Mouse (Mus musculus) cerebellum, adult 2 months (tissue): Measurements from ENCODE around the gene Iqcf3. TPM values are rescaled to one million over a fixed set of nuclear protein-coding genes. Genes with fewer than 3 reads are reported as not detected.

ENCODE experiments used
- DNase-seq, 2 experiments: peaks; one replicate each; pipeline ENCODE4 v3.0.0; 2021
- H3K27ac ChIP-seq: fragments of 200-500 bp; 2 replicates; pipeline ENCODE4 v1.5.1; 2012; ENCODE audit warnings: low read length, control low read depth, inconsistent platforms; ENCODE audit not compliant: insufficient read depth
- H3K27me3 ChIP-seq: fragments of 200-500 bp; 2 replicates; pipeline ENCODE4 v1.6.1; 2012; ENCODE audit warnings: inconsistent platforms, mild to moderate bottlenecking, low read length, moderate library complexity; ENCODE audit not compliant: control insufficient read depth, insufficient read depth
- H3K4me1 ChIP-seq: fragments of 200-500 bp; 2 replicates; pipeline ENCODE4 v1.6.1; 2011; ENCODE audit warnings: low read length; ENCODE audit not compliant: control insufficient read depth, insufficient read depth
- H3K4me3 ChIP-seq: fragments of 200-500 bp; replicated peaks from 2 replicates; pipeline ENCODE3; 2011; ENCODE audit warnings: mild to moderate bottlenecking, low read depth, low read length, control low read depth; ENCODE audit not compliant: insufficient read depth
- CTCF ChIP-seq: fragments of 200-500 bp; IDR thresholded peaks from 2 replicates; pipeline ENCODE4 v1.5.1; 2011; ENCODE audit warnings: low read depth, mild to moderate bottlenecking, control low read depth, low read length, moderate library complexity, borderline replicate concordance; ENCODE audit not compliant: insufficient read depth
- POLR2A ChIP-seq: fragments of 200-500 bp; IDR thresholded peaks from 2 replicates; pipeline ENCODE4 v1.6.1; 2011; ENCODE audit warnings: low read length, control low read depth, borderline replicate concordance; ENCODE audit not compliant: insufficient read depth
- WGBS: fragments of 180-500 bp; shearing (Covaris S2); methylation state at CpG from one replicate; pipeline ENCODE4 v1.1.7; 2018; 5-methylcytosine and 5-hydroxymethylcytosine counted together
- polyA plus RNA-seq: library from polyadenylated mRNA; depleted of rRNA; stranded (reverse); fragments of >200 nt; gene quantifications from 2 replicates; pipeline ENCODE4 v1.2.3, GENCODE M21; 2012

Iqcf3 gene
- polyA plus RNA-seq, 1 experiment = not detected

DNA sequence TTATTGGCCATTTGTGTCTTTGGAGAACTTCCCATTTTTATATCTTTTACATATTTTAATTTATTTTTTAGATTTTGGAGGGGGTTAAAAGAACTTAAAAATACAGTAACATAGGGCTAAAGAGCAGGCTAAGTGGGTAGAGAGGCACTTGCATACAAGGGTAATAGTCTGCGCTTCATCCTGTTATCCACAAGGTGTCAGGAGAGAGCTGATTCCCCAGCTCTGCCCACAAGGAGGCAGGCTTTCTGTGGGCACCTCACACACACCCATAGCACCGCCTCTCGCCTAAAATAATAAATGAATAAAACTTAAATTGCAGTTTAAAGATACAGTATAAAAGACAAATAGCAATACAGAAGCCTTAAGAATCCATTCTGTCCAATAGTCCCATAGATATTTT, 29.6 kb downstream of the Iqcf3 start:
- Histone ChIP-seq H3K4me1 (no peaks in the 10 kb centered on the region), H3K27me3 (no peaks in the 10 kb centered on the region), H3K27ac (no peak overlapping the region), H3K4me3 (no peak overlapping the region)
- peak; percentile 73 for TF ChIP-seq CTCF
- TF ChIP-seq POLR2A = no peak
- WGBS = 16% methylated on average over 3 of the region's 3 CpGs
- no peak for DNase-seq

DNA sequence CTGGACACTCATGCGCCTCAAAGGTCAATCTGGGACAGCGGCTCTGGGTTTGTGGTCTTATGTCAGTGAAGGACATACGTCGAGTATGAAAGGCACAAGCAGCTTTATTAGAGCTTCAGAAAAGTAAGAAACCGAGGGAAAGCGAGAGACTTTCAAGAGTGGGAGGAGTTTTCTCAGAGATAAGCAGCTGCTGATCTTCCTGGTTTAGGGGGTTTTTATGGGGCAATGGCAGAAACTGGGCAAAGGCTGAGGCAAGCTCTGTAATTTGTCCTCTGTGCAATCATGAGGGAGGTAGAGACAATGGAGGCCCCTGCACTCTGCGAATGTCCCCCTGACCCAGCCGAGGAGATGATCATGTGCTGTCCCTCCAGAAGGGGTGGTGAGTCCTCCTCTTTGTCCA, 41.5 kb downstream of the Iqcf3 start:
- H3K4me1 ChIP-seq = no peaks in the 10 kb centered on the region
- WGBS = 79% methylated on average over 8 of the region's 8 CpGs
- H3K27ac ChIP-seq = no peak overlapping the region
- TF ChIP-seq POLR2A = no peak
- no peak for TF ChIP-seq CTCF
- no peak overlapping the region for H3K4me3 ChIP-seq
- DNase-seq = no peak
- H3K27me3 ChIP-seq = no peaks in the 10 kb centered on the region

DNA sequence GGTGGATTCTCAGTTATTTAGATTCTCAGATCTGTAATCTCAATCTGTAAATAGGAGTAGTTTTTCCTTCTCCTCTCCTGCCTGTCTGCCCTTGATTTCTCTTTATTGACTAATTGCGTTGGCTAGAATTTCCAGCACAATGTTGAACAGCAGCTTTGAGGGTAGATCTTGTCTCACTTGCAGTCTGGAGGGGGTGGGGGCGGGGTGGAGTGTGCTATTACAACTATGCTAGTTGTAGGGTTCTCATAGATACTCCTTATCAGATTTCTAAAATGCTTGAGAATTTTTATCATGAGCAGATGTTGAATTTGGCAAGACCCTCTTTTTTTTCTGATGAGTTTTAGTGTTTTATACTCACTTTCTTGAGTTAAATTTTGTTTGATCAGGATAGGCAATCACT, 42.0 kb downstream of the Iqcf3 start:
- Histone ChIP-seq H3K27ac (no peak overlapping the region), H3K4me3 (no peak overlapping the region), H3K27me3 (no peaks in the 10 kb centered on the region), H3K4me1 (no peaks in the 10 kb centered on the region)
- no peak for DNase-seq
- WGBS = 82% methylated on average over 2 of the region's 2 CpGs
- TF ChIP-seq POLR2A = no peak
- TF ChIP-seq CTCF = no peak

DNA sequence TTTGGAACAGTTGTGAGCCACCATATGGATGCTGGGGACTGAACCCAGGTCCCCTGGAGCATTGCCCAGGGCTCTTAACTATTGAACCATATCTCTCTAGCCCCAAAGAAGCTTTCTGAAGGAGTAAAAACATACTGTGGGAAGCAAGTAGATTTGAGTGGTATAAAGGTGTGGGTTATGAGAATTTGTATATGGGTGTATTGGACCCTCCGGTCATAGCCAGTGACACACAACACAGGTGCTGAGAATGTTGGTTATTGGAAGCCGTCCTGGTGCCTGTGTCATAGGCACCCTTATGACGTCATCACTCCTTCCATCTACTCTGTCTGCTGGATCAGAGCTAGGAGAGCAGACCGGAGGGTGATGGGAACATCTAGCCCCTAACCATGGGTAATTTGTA, 47.2 kb downstream of the Iqcf3 start, which contains the start of gene Iqcf5:
Gene Iqcf5, plus strand, starts transcription at position 301 of the 400 bp plus-strand sequence.
- no peak within 1 kb of the TSS for H3K27ac ChIP-seq
- H3K4me1 ChIP-seq = no peaks in the 10 kb centered on the region
- 86% methylated on average over 4 of the region's 4 CpGs for WGBS
- no peaks in the 10 kb centered on the region for H3K27me3 ChIP-seq
- no peak for DNase-seq
- TF ChIP-seq CTCF (no peak), POLR2A (no peak)
- no peak within 1 kb of the TSS for H3K4me3 ChIP-seq

DNA sequence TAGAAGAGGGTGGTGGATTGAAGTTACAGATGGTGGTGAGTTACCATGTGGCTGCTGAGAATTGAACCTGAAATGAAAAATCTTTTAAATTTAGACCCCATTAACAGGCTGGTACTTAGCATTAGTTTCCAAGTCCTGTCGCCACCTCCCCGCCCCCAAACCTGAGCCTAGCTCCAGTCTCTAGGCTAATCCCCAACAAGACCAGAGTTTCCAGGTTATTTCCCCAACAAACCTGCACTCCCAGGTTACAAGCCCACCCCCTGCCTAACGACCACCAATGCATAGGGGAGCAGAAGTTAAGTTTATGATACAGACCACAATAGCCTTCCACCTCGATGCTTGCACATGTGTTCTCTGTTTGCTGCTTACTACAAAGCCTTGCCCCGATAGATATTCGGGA, 47.9 kb downstream of the Iqcf3 start:
- H3K27ac ChIP-seq = no peak overlapping the region
- no peak overlapping the region for H3K4me3 ChIP-seq
- H3K4me1 ChIP-seq = no peaks in the 10 kb centered on the region
- no peak for DNase-seq
- no peak for TF ChIP-seq POLR2A
- no peak for TF ChIP-seq CTCF
- no peaks in the 10 kb centered on the region for H3K27me3 ChIP-seq
- 78% methylated on average over 6 of the region's 6 CpGs for WGBS

DNA sequence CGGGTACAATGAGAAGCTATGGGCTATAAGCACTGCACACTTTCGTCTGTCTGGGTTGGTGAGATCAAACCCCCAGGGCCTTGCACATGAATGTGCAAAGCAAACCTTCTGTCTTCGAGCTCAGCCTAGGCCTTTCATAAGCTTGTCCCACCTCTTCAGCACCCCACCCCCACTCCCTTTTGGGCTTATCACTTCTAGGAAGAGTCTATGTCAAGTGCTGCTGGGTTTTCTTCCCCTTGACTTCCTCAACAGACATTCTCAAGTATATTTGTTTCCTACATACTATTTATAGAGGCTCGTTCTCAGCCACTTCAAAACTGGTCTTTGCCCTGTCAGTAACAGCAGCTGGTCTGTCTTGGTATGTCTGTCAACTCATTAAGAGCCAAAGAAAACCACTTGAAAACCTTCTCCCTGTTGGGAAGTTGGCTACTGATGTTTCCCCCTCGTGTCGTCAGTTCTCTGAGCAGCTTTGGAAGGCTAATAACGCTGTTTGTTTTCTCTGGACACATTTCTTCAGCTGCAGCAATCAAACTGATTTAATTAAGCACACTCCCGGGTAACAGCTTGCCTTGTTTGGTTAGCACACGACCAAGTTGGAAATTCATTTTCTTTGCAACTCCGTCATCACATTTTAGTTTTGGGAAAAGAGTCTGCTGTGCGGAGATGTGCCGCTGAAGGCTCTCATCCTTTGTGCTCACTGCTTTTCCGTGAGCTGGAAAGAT, 48.5 kb downstream of the Iqcf3 start:
- no peaks in the 10 kb centered on the region for H3K27me3 ChIP-seq
- TF ChIP-seq CTCF (no peak), POLR2A (no peak)
- no peaks in the 10 kb centered on the region for H3K4me1 ChIP-seq
- no peak for DNase-seq
- WGBS = 49% methylated on average over 13 of the region's 13 CpGs
- no peak overlapping the region for H3K4me3 ChIP-seq
- no peak overlapping the region for H3K27ac ChIP-seq

DNA sequence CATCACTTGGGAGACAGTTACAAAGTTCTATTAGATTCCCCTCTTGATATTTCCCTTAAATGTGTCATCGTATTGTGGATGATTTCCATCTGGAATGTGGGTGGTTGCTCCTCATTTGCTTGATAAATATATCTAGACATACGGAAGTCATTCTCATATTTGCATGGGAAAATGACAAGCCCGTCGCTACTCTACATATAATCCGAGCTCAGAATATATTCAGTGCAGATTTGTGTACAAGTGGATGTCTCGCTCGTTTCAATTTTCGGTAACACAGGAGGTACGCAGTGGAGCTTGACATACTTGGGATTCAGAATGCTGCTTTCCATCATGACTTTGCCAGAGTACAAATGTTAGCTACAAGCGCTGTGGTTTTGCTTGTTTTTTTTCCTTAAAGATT, 52.1 kb downstream of the Iqcf3 start:
- H3K27ac ChIP-seq = no peak overlapping the region
- 94% methylated on average over 10 of the region's 10 CpGs for WGBS
- H3K27me3 ChIP-seq = no peaks in the 10 kb centered on the region
- H3K4me3 ChIP-seq = no peak overlapping the region
- no peak for DNase-seq
- no peak for TF ChIP-seq POLR2A
- no peak for TF ChIP-seq CTCF
- no peaks in the 10 kb centered on the region for H3K4me1 ChIP-seq

DNA sequence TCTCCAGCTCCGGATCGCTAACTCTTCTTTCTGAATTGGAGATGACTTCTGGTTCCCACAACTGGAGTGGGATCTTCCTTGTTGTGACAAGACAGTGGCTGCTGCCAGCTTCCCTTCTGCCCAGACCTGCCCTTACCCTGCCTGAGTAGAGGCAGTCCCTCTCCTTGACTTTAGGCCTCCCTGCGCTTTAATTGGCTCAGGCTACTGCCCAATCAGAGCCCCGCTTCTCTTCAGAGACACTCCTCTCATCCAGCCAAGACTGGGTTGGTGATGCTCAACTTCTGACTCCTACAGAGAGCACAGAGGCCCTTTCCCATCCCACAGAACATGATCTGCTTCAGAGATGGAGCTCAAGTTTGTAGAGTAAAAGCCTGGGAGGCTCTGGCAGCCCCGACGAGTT, 57.2 kb downstream of the Iqcf3 start:
- 74% methylated on average over 6 of the region's 6 CpGs for WGBS
- no peak for DNase-seq
- H3K4me1 ChIP-seq = no peaks in the 10 kb centered on the region
- no peaks in the 10 kb centered on the region for H3K27me3 ChIP-seq
- TF ChIP-seq CTCF = no peak
- no peak for TF ChIP-seq POLR2A
- H3K4me3 ChIP-seq = no peak overlapping the region
- H3K27ac ChIP-seq = no peak overlapping the region
